8 mouse cellular contexts compared by ENCODE assay signal in the genomic region with DNA sequence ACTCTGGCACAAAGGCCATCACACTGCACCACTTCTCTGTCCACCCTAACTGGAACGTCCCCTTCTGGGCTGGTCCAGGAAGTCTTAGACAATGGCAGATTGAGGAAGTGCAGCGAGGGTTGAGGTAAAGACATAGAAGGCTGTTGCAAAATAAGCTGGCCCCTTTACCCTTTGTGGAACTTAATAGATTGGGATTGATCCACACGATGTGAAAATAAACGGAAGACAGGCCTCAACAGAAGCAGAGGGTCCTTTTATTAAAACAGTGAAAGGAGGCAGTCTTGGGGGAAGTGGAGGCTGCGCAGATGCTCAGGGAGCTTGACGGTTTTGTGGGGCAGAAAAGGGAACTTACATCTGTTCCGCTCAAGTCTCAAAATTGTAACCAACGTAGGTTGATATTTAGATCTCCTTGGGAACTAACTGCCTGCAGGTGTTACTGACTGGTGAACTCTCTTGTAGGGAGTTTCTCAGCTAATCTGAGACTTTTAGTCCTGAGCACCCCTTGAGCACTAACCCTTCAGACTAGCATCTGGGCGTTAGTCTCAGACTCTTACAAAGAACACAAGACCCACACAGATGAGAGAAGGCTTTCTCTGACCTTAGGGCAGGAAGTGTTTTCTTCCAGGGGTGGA. TPM values are rescaled to one million over a fixed set of nuclear protein-coding genes. Genes with fewer than 3 reads are reported as not detected.
DNase-seq lines count a peak whose midpoint lies in the region; ATAC-seq and TF ChIP-seq lines count a peak whose summit lies in the region.

TSS of gene Apbb1ip (plus strand) at position 546 of the 632 bp plus-strand sequence.

- peaks cover 18% of the 10 kb centered on the region for H3K4me1 ChIP-seq in E14TG2a.4 (replicated peaks; ENCODE audit: low read depth, low read length)
- H3K4me1 ChIP-seq in forebrain, embryonic 14.5 days (ENCODE audit: control insufficient read depth, insufficient read depth, low read length) = peaks cover 5% of the 10 kb centered on the region
- no peaks in the 10 kb centered on the region for H3K4me1 ChIP-seq in intestine, postnatal 0 days (replicated peaks; ENCODE audit: control insufficient read depth, insufficient read depth, low read length)
- H3K4me1 ChIP-seq in stomach, postnatal 0 days (replicated peaks; ENCODE audit: control insufficient read depth, insufficient read depth) = no peaks in the 10 kb centered on the region

- WGBS in forebrain, embryonic 14.5 days = 26% methylated on average over 9 of the region's 9 CpGs
- 38% methylated on average over 9 of the region's 9 CpGs for WGBS in intestine, postnatal 0 days
- WGBS in stomach, postnatal 0 days = 39% methylated on average over 9 of the region's 9 CpGs

- H3K9ac ChIP-seq in forebrain, embryonic 14.5 days (ENCODE audit: low read length) = peak within 1 kb of the TSS; percentile 61
- H3K9ac ChIP-seq in intestine, postnatal 0 days (ENCODE audit: low read depth, low read length) = no peak within 1 kb of the TSS
- peak within 1 kb of the TSS; percentile 45 for H3K9ac ChIP-seq in stomach, postnatal 0 days (ENCODE audit: low read length)

- DNase-seq in B cell, adult 2 months = peak; percentile 79 to 80
- no peak for DNase-seq in forebrain, embryonic 14.5 days (ENCODE audit: low spot score)
- DNase-seq in stomach, postnatal 0 days (ENCODE audit: low spot score) = no peak
- DNase-seq in urinary bladder, postnatal 10 days (ENCODE audit: low spot score) = no peak
- no peak for DNase-seq in right cerebral cortex, adult 18-20 months

- TF ChIP-seq EP300 in stomach, postnatal 0 days (optimal IDR thresholded peaks at IDR 0.05) = no peak

- no peaks in the 10 kb centered on the region for H3K36me3 ChIP-seq in E14TG2a.4 (ENCODE audit: insufficient read depth, low read length)
- H3K36me3 ChIP-seq in forebrain, embryonic 14.5 days (ENCODE audit: control insufficient read depth, insufficient read depth, low read length) = no peaks in the 10 kb centered on the region
- no peaks in the 10 kb centered on the region for H3K36me3 ChIP-seq in intestine, postnatal 0 days (ENCODE audit: control insufficient read depth, insufficient read depth)
- H3K36me3 ChIP-seq in stomach, postnatal 0 days (ENCODE audit: control insufficient read depth, insufficient read depth, low read length) = no peaks in the 10 kb centered on the region

- peaks cover 51% of the 10 kb centered on the region for H3K27me3 ChIP-seq in E14TG2a.4 (ENCODE audit: insufficient read depth, low read length)
- no peaks in the 10 kb centered on the region for H3K27me3 ChIP-seq in forebrain, embryonic 14.5 days (replicated peaks; ENCODE audit: control insufficient read depth, insufficient read depth, low read length)
- H3K27me3 ChIP-seq in intestine, postnatal 0 days (replicated peaks; ENCODE audit: control insufficient read depth, insufficient read depth, low read length) = 0 out of 2 replicates have a peak, but pooled peaks cover 3% of the 10 kb centered on the region
- no peaks in the 10 kb centered on the region for H3K27me3 ChIP-seq in stomach, postnatal 0 days (ENCODE audit: control insufficient read depth, insufficient read depth, low read length)

- ATAC-seq in forebrain, embryonic 14.5 days = 0 out of 2 replicates have a peak, but pooled peaks have one; percentile 15
- no peak for ATAC-seq in intestine, postnatal 0 days
- ATAC-seq in megakaryocyte-erythroid progenitor cell, adult 5-6 weeks (replicated peaks; ENCODE audit: low FRiP score, low TSS enrichment, poor library complexity, severe bottlenecking) = peak; percentile 40
- no peak for ATAC-seq in stomach, postnatal 0 days (ENCODE audit: low FRiP score, low TSS enrichment)

- peak within 1 kb of the TSS; percentile 85 for H3K4me2 ChIP-seq in forebrain, embryonic 14.5 days (ENCODE audit: low read length)
- peak within 1 kb of the TSS; percentile 61 for H3K4me2 ChIP-seq in intestine, postnatal 0 days (replicated peaks; ENCODE audit: low read depth)
- H3K4me2 ChIP-seq in stomach, postnatal 0 days (replicated peaks; ENCODE audit: low read depth) = peak within 1 kb of the TSS; percentile 64

- TF ChIP-seq CTCF in E14TG2a.4 (conservative IDR thresholded peaks at IDR 0.05; ENCODE audit: low read length) = no peak
- no peak for TF ChIP-seq CTCF in intestine, postnatal 0 days (IDR thresholded peaks at IDR 0.05; ENCODE audit: low read depth)
- TF ChIP-seq CTCF in stomach, postnatal 0 days (IDR thresholded peaks at IDR 0.05; ENCODE audit: low read depth) = no peak

- no peak within 1 kb of the TSS for H3K27ac ChIP-seq in forebrain, embryonic 14.5 days (ENCODE audit: low read depth, low read length)
- H3K27ac ChIP-seq in intestine, postnatal 0 days (ENCODE audit: low read depth, low read length) = no peak within 1 kb of the TSS; the same call in 1 of the 2 replicates
- H3K27ac ChIP-seq in stomach, postnatal 0 days (replicated peaks) = no peak within 1 kb of the TSS; the same call in 1 of the 2 replicates

- H3K9me3 ChIP-seq in E14TG2a.4 (ENCODE audit: low read length) = no peaks in the 10 kb centered on the region
- H3K9me3 ChIP-seq in forebrain, embryonic 14.5 days (replicated peaks; ENCODE audit: control insufficient read depth, low read length) = no peaks in the 10 kb centered on the region
- H3K9me3 ChIP-seq in intestine, postnatal 0 days (ENCODE audit: control insufficient read depth) = no peaks in the 10 kb centered on the region
- H3K9me3 ChIP-seq in stomach, postnatal 0 days (ENCODE audit: control insufficient read depth, low read length) = no peaks in the 10 kb centered on the region

- H3K4me3 ChIP-seq in E14TG2a.4 (replicated peaks; ENCODE audit: low read length) = peak within 1 kb of the TSS; percentile 71
- peak within 1 kb of the TSS; percentile 40 for H3K4me3 ChIP-seq in forebrain, embryonic 14.5 days (ENCODE audit: low read depth, low read length)
- H3K4me3 ChIP-seq in intestine, postnatal 0 days (ENCODE audit: low read depth, low read length) = peak within 1 kb of the TSS; percentile 13
- peak within 1 kb of the TSS; percentile 33 for H3K4me3 ChIP-seq in stomach, postnatal 0 days (ENCODE audit: low read depth, low read length)

RNA-seq across cellular contexts. Expression of gene Apbb1ip, which starts in this region (rescaled TPM):
- 0.66 and 1.3 TPM in 2 replicates for polyA plus RNA-seq in forebrain, embryonic 14.5 days (2014; fragmentation: Nextera tagmentation; extraction: Ambion mirVana)
- 1.2 and 1.3 TPM in 2 replicates for polyA plus RNA-seq in intestine, postnatal 0 days (2015; fragmentation: Nextera tagmentation; extraction: Ambion mirVana)
- total RNA-seq in megakaryocyte-erythroid progenitor cell, adult 5-6 weeks (2014; fragmentation: Nextera tagmentation) = 128 and 143 TPM in 2 replicates
- total RNA-seq in megakaryocyte-erythroid progenitor cell, adult 5-6 weeks (2017) = 14.0 and 21.9 TPM in 2 replicates
- polyA plus RNA-seq in stomach, postnatal 0 days (2015; fragmentation: Nextera tagmentation; extraction: Ambion mirVana) = 0.79 and 1.5 TPM in 2 replicates

Comparison
In these comparisons a context has a peak if more than half of its experiments do, and no peak if none do; other contexts are left out.
1. DNase-seq: peak in B cell, adult 2 months (2 of 2); none in forebrain, embryonic 14.5 days (single experiment), stomach, postnatal 0 days (single experiment), urinary bladder, postnatal 10 days (single experiment) and right cerebral cortex, adult 18-20 months (single experiment).
2. H3K4me3 ChIP-seq: peak in every context shown above with its lines; median percentile 71 in E14TG2a.4; 40 in forebrain, embryonic 14.5 days; 33 in stomach, postnatal 0 days; 13 in intestine, postnatal 0 days.
3. ATAC-seq: peak in forebrain, embryonic 14.5 days (single experiment) and megakaryocyte-erythroid progenitor cell, adult 5-6 weeks (single experiment); none in intestine, postnatal 0 days (single experiment) and stomach, postnatal 0 days (single experiment).
4. Peak in every context shown above with its lines, with median percentiles within 50 percentile points of each other: H3K4me2 ChIP-seq.